Mouse (Mus musculus): ENCODE results near the gene Rspo3.

DNA sequence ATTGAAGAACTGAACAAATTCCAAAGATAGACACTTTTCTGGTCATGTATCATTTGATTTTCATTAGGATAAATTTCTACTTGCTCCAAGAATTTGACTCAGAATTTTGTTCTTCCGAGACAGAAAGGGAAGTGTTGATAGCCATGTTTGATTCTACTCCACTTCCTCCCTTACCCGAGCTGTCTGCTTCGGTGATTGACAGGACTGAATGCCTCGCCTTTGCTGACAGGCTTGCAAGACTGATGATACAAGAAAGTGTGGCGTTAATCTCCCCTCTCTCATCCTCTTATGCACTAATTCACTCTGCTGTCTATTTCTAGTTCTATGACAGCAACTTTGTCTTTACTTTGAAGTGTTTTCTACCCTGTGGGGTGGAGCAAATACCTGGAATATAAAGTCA is 65.2 kb downstream of the Rspo3 start:
- TF ChIP-seq TAL1 (IDR thresholded peaks at IDR 0.05; ENCODE audit: low read length) = no peak
- no peak for TF ChIP-seq GATA1 (IDR thresholded peaks at IDR 0.05; ENCODE audit: low read length)

All from erythroblast, embryonic 14.5 days (primary cell).